Mouse (Mus musculus): ENCODE data around the gene Celf6.

Gene Celf6

GRCm38 (mm10) chr9:59588252-59588651 is 10.5 kb downstream of the Celf6 start:
- no peak for DNase-seq (ENCODE audit: low spot score)

GRCm38 (mm10) chr9:59588710-59589671 is 11.3 kb downstream of the Celf6 start:
- no peak for DNase-seq (ENCODE audit: low spot score)

- no peak for DNase-seq (ENCODE audit: low spot score)
Measured at GRCm38 (mm10) chr9:59589703-59590439, 12.2 kb downstream of the Celf6 start.

- DNase-seq (ENCODE audit: low spot score), result no peak
Measured at GRCm38 (mm10) chr9:59601661-59602060, 23.9 kb downstream of the Celf6 start.

GRCm38 (mm10) chr9:59605967-59606366 is 28.2 kb downstream of the Celf6 start:
- no peak for DNase-seq (ENCODE audit: low spot score)

- DNase-seq (ENCODE audit: low spot score), result no peak
Measured at GRCm38 (mm10) chr9:59610950-59611349, 33.2 kb downstream of the Celf6 start.

GRCm38 (mm10) chr9:59615797-59616196 is 38.1 kb downstream of the Celf6 start:
- DNase-seq (ENCODE audit: low spot score), result no peak

- DNase-seq (ENCODE audit: low spot score), result peak; percentile 100
Measured at GRCm38 (mm10) chr9:59616622-59617306, 39.0 kb downstream of the Celf6 start, which contains the start of gene Parp6. Gene Parp6, plus strand, starts transcription at chr9:59617284.

GRCm38 (mm10) chr9:59617307-59617973 is 39.7 kb downstream of the Celf6 start:
- no peak for DNase-seq (ENCODE audit: low spot score)

GRCm38 (mm10) chr9:59638372-59638771 is 60.7 kb downstream of the Celf6 start:
- no peak for DNase-seq (ENCODE audit: low spot score)

GRCm38 (mm10) chr9:59639936-59640335 is 62.2 kb downstream of the Celf6 start:
- no peak for DNase-seq (ENCODE audit: low spot score)

- DNase-seq (ENCODE audit: low spot score), result no peak
Measured at GRCm38 (mm10) chr9:59641320-59641719, 63.6 kb downstream of the Celf6 start.

GRCm38 (mm10) chr9:59649911-59650310 is 72.2 kb downstream of the Celf6 start:
- DNase-seq (ENCODE audit: low spot score), result no peak

GRCm38 (mm10) chr9:59653371-59653770 is 75.7 kb downstream of the Celf6 start:
- no peak for DNase-seq (ENCODE audit: low spot score)

- DNase-seq (ENCODE audit: low spot score), result no peak
Measured at GRCm38 (mm10) chr9:59654450-59654983, 76.8 kb downstream of the Celf6 start.

- DNase-seq (ENCODE audit: low spot score), result peak; percentile 93
Measured at GRCm38 (mm10) chr9:59655958-59656634, 78.4 kb downstream of the Celf6 start, which contains the start of gene Pkm. Gene Pkm, plus strand, starts transcription at chr9:59656368.
